Mouse (Mus musculus) heart, adult 2 months (tissue): ENCODE data around the gene Gm20683. TPM values are rescaled to one million over a fixed set of nuclear protein-coding genes. Genes with fewer than 3 reads are reported as not detected.

Experiments
- DNase-seq, 2 experiments: peaks; one replicate each; pipeline ENCODE4 v3.0.0; 2021
- H3K27ac ChIP-seq: fragments of 200-600 bp; 2 replicates; pipeline ENCODE4 v1.8.1; 2022
- H3K27me3 ChIP-seq: fragments of 200-500 bp; 2 replicates; pipeline ENCODE4 v1.6.1; 2012; ENCODE audit warnings: mild to moderate bottlenecking, low read length, inconsistent platforms, mixed read lengths; ENCODE audit not compliant: control insufficient read depth, insufficient read depth
- H3K36me3 ChIP-seq: fragments of 200-500 bp; 2 replicates; pipeline ENCODE4 v1.6.1; 2012; ENCODE audit warnings: low read length, inconsistent platforms; ENCODE audit not compliant: control insufficient read depth, insufficient read depth
- H3K4me1 ChIP-seq: fragments of 200-500 bp; 2 replicates; pipeline ENCODE4 v1.6.1; 2011; ENCODE audit warnings: low read length; ENCODE audit not compliant: control insufficient read depth, insufficient read depth
- H3K4me3 ChIP-seq: fragments of 200-600 bp; 2 replicates; pipeline ENCODE4 v1.8.1; 2022
- H3K79me2 ChIP-seq: fragments of 200-500 bp; replicated peaks from 2 replicates; pipeline ENCODE4 v1.6.1; 2012; ENCODE audit warnings: mild to moderate bottlenecking, inconsistent platforms, low read length, moderate library complexity, mixed read lengths; ENCODE audit not compliant: control insufficient read depth, insufficient read depth
- H3K9ac ChIP-seq: fragments of 200-500 bp; 2 replicates; pipeline ENCODE4 v1.6.1; 2012; ENCODE audit warnings: low read depth, mild to moderate bottlenecking, control low read depth, inconsistent platforms, low read length, mixed read lengths
- CTCF ChIP-seq: fragments of 200-600 bp; IDR thresholded peaks from 2 replicates; pipeline ENCODE4 v1.8.1; 2022; ENCODE audit warnings: antibody characterized with exemption, mild to moderate bottlenecking, moderate library complexity
- EP300 ChIP-seq: fragments of 200-500 bp; IDR thresholded peaks from 2 replicates; pipeline ENCODE4 v1.6.1; 2011; ENCODE audit warnings: low read depth, low read length, control low read depth; ENCODE audit not compliant: insufficient read depth
- POLR2A ChIP-seq: fragments of 200-500 bp; IDR thresholded peaks from 2 replicates; pipeline ENCODE4 v1.6.1; 2011; ENCODE audit warnings: mild to moderate bottlenecking, low read depth, low read length, control low read depth; ENCODE audit not compliant: insufficient read depth
- WGBS: fragments of 180-500 bp; shearing (Covaris S2); methylation state at CpG from one replicate; pipeline ENCODE4 v1.1.7; 2018; 5-methylcytosine and 5-hydroxymethylcytosine counted together
- intact Hi-C: fragments of 180-260 bp; cut with DNase I; formaldehyde crosslinking; loops from one replicate; pipeline ENCODE4 v1.15.1; 2025
- polyA plus RNA-seq: library from polyadenylated mRNA; depleted of rRNA; stranded (reverse); fragments of >200 nt; gene quantifications from 2 replicates; pipeline ENCODE4 v1.2.3, GENCODE M21; 2012
- total RNA-seq, 2 experiments: library from RNA; stranded (reverse); gene quantifications; 2 replicates each; pipeline ENCODE4 v1.2.3; 2021

Gm20683 gene
- total and polyA plus RNA-seq, 3 experiments: 2.4 to 21.6 (median 2.9) TPM

GRCm38 (mm10) chr17:25829558-25830017, 12.0 kb downstream of the Gm20683 start:
- no peak for DNase-seq
- intact Hi-C loops: loop anchor here (5.0 kb wide), 1 partner anchor 38 kb away; the partner anchor contains the start of gene Mcrip2
- 33% methylated on average over 8 of the region's 8 CpGs for WGBS
- TF ChIP-seq POLR2A (0 out of 2 replicates have a peak, but pooled peaks have one; percentile 19), CTCF (no peak), EP300 (no peak)
- Histone ChIP-seq H3K27ac (no peak overlapping the region), H3K79me2 (no peaks in the 10 kb centered on the region; the same call in 1 of the 2 replicates), H3K4me3 (peak overlapping the region; percentile 83), H3K27me3 (no peaks in the 10 kb centered on the region), H3K9ac (peak overlapping the region; percentile 85; the same call in 1 of the 2 replicates), H3K4me1 (peaks cover 12% of the 10 kb centered on the region), H3K36me3 (no peaks in the 10 kb centered on the region; the same call in 1 of the 2 replicates)

GRCm38 (mm10) chr17:25828712-25829557, 12.6 kb downstream of the Gm20683 start, which contains the start of gene Jmjd8:
TSS of gene Jmjd8 (plus strand) at chr17:25828867.
- no peaks in the 10 kb centered on the region for H3K27me3 ChIP-seq
- peak; percentile 85 to 86 for DNase-seq
- no peaks in the 10 kb centered on the region; the same call in 1 of the 2 replicates for H3K36me3 ChIP-seq
- WGBS: under 1% methylated on average over 32 of the region's 32 CpGs
- peak within 1 kb of the TSS; percentile 81 for H3K27ac ChIP-seq
- TF ChIP-seq POLR2A (peak; percentile 84), CTCF (peak; percentile 58), EP300 (no peak)
- H3K79me2 ChIP-seq: no peaks in the 10 kb centered on the region; the same call in 1 of the 2 replicates
- peak within 1 kb of the TSS; percentile 83 for H3K4me3 ChIP-seq
- intact Hi-C loops: no loop called here
- peaks cover 16% of the 10 kb centered on the region for H3K4me1 ChIP-seq
- peak within 1 kb of the TSS; percentile 85 for H3K9ac ChIP-seq

- peaks cover 17% of the 10 kb centered on the region for H3K4me1 ChIP-seq
- peak overlapping the region; percentile 83 for H3K4me3 ChIP-seq
- no peak for DNase-seq
- H3K9ac ChIP-seq: no peak overlapping the region
- no peaks in the 10 kb centered on the region; the same call in 1 of the 2 replicates for H3K36me3 ChIP-seq
- intact Hi-C loops: no loop called here
- peak overlapping the region; percentile 81 for H3K27ac ChIP-seq
- H3K79me2 ChIP-seq: no peaks in the 10 kb centered on the region; the same call in 1 of the 2 replicates
- 86% methylated on average over 8 of the region's 8 CpGs for WGBS
- no peaks in the 10 kb centered on the region for H3K27me3 ChIP-seq
- TF ChIP-seq POLR2A: no peak
These were observed 13.4 kb downstream of the Gm20683 start for GRCm38 (mm10) chr17:25828223-25828594.

- Histone ChIP-seq H3K9ac (no peak overlapping the region), H3K27ac (no peak overlapping the region), H3K27me3 (no peaks in the 10 kb centered on the region), H3K4me1 (peaks cover 17% of the 10 kb centered on the region), H3K79me2 (no peaks in the 10 kb centered on the region; the same call in 1 of the 2 replicates), H3K4me3 (no peak overlapping the region), H3K36me3 (no peaks in the 10 kb centered on the region; the same call in 1 of the 2 replicates)
- 94% methylated on average over 22 of the region's 22 CpGs for WGBS
- peak in 1 of 2 experiments; percentile 18 for DNase-seq
- TF ChIP-seq EP300 (no peak), POLR2A (no peak), CTCF (no peak)
- intact Hi-C loops: no loop called here
These were observed 13.9 kb downstream of the Gm20683 start for GRCm38 (mm10) chr17:25827546-25828222.

GRCm38 (mm10) chr17:25827011-25827410, 14.6 kb downstream of the Gm20683 start:
- H3K36me3 ChIP-seq: no peaks in the 10 kb centered on the region; the same call in 1 of the 2 replicates
- no peak for DNase-seq
- no peaks in the 10 kb centered on the region; the same call in 1 of the 2 replicates for H3K79me2 ChIP-seq
- H3K9ac ChIP-seq: no peak overlapping the region
- peaks cover 16% of the 10 kb centered on the region for H3K4me1 ChIP-seq
- intact Hi-C loops: no loop called here
- H3K27ac ChIP-seq: no peak overlapping the region
- no peak overlapping the region for H3K4me3 ChIP-seq
- no peaks in the 10 kb centered on the region for H3K27me3 ChIP-seq
- 94% methylated on average over 13 of the region's 13 CpGs for WGBS
- TF ChIP-seq EP300 (no peak), CTCF (no peak), POLR2A (no peak)
